Mouse (Mus musculus) ES-CJ7 (cell line): Measurements from ENCODE around the gene Grk6.
"Not testable (repeated sequence)": the region's sequence is repeated elsewhere in the genome, so short reads cannot be mapped to it uniquely, and the experiment has no call there.

Experiments
- DNase-seq: peaks from one replicate; pipeline ENCODE4 v3.0.0; 2011; ENCODE audit warnings: low read depth, low spot score

The Grk6 gene

GRCm38 (mm10) chr13:55426613-55427012, 18.3 kb upstream of the Grk6 start, which contains the start of gene F12:
Gene F12, minus strand, starts transcription at chr13:55426793.
- no peak for DNase-seq

- no peak for DNase-seq
These were observed 15.5 kb upstream of the Grk6 start for GRCm38 (mm10) chr13:55429226-55429888.

- no peak for DNase-seq
These were observed 14.3 kb upstream of the Grk6 start for GRCm38 (mm10) chr13:55430566-55430965.

GRCm38 (mm10) chr13:55431889-55432685, 12.8 kb upstream of the Grk6 start:
- DNase-seq: no peak

GRCm38 (mm10) chr13:55437111-55437629, 7.7 kb upstream of the Grk6 start:
- not testable (repeated sequence) for DNase-seq

- no peak for DNase-seq
These were observed 1.0 kb upstream of the Grk6 start for GRCm38 (mm10) chr13:55443799-55444285.

- peak; percentile 94 for DNase-seq
These were observed 461 bp upstream of the Grk6 start for GRCm38 (mm10) chr13:55444286-55444936.

- no peak for DNase-seq
These were observed 654 bp downstream of the Grk6 start for GRCm38 (mm10) chr13:55445361-55446091.

GRCm38 (mm10) chr13:55446483-55447105, 1.7 kb downstream of the Grk6 start:
- DNase-seq: no peak

- no peak for DNase-seq
These were observed 2.7 kb downstream of the Grk6 start for GRCm38 (mm10) chr13:55447543-55447943.

- DNase-seq: no peak
These were observed 3.3 kb downstream of the Grk6 start for GRCm38 (mm10) chr13:55448131-55448530.

GRCm38 (mm10) chr13:55449205-55449604, 4.3 kb downstream of the Grk6 start:
- no peak for DNase-seq

GRCm38 (mm10) chr13:55449679-55450441, 5.0 kb downstream of the Grk6 start:
- no peak for DNase-seq

- DNase-seq: no peak
These were observed 5.7 kb downstream of the Grk6 start for GRCm38 (mm10) chr13:55450511-55450980.

- no peak for DNase-seq
These were observed 6.4 kb downstream of the Grk6 start for GRCm38 (mm10) chr13:55451296-55451695.

GRCm38 (mm10) chr13:55451785-55452549, 7.1 kb downstream of the Grk6 start:
- no peak for DNase-seq

- no peak for DNase-seq
These were observed 18.1 kb downstream of the Grk6 start for GRCm38 (mm10) chr13:55462965-55463364.

- no peak for DNase-seq
These were observed 18.6 kb downstream of the Grk6 start for GRCm38 (mm10) chr13:55463399-55464026.
